Mouse (Mus musculus) cerebellum, adult 2 months (tissue): ENCODE data around the gene Olfr1392.

Experiments used
- CTCF ChIP-seq: fragments of 200-500 bp; IDR thresholded peaks from 2 replicates; pipeline ENCODE4 v1.5.1; 2011; ENCODE audit warnings: low read depth, mild to moderate bottlenecking, control low read depth, low read length, moderate library complexity, borderline replicate concordance; ENCODE audit not compliant: insufficient read depth
- POLR2A ChIP-seq: fragments of 200-500 bp; IDR thresholded peaks from 2 replicates; pipeline ENCODE4 v1.6.1; 2011; ENCODE audit warnings: low read length, control low read depth, borderline replicate concordance; ENCODE audit not compliant: insufficient read depth

- TF ChIP-seq CTCF (no peak), POLR2A (no peak)
Measured at GRCm38 (mm10) chr11:49245176-49245575, 39.9 kb upstream of the Olfr1392 start.
